Mouse (Mus musculus): ENCODE data around the gene Hist2h2be.

- TF ChIP-seq CTCF (IDR thresholded peaks at IDR 0.05; ENCODE audit: borderline replicate concordance, control insufficient read depth, extremely low read depth, insufficient read depth, low read length, poor library complexity): no peak
- peak; percentile 50; the same call in 1 of the 2 replicates for TF ChIP-seq POLR2A (IDR thresholded peaks at IDR 0.05; ENCODE audit: control insufficient read depth, extremely low read depth, insufficient read depth, low read length, poor library complexity)
Measured at GRCm38 (mm10) chr3:96220765-96221639, at the start of gene Hist2h2be, which contains the start of gene Hist2h2ac.

All from thymus, adult 2 months (tissue).